Mouse (Mus musculus) small intestine, adult 2 months (tissue): Measurements from ENCODE around the gene Plekhg2. TPM values are rescaled to one million over a fixed set of nuclear protein-coding genes. Genes with fewer than 3 reads are reported as not detected.
"Not testable (repeated sequence)": the region's sequence is repeated elsewhere in the genome, so short reads cannot be mapped to it uniquely, and the experiment has no call there.

ENCODE experiments used
- H3K27ac ChIP-seq: fragments of 200-500 bp; 2 replicates; pipeline ENCODE4 v1.5.1; 2012; ENCODE audit warnings: low read depth, low read length, control low read depth, inconsistent platforms; ENCODE audit not compliant: insufficient read depth
- H3K27me3 ChIP-seq: fragments of 200-500 bp; 2 replicates; pipeline ENCODE4 v1.6.1; 2012; ENCODE audit warnings: mild to moderate bottlenecking, moderate library complexity, low read length, inconsistent platforms; ENCODE audit not compliant: control insufficient read depth, insufficient read depth
- H3K36me3 ChIP-seq: fragments of 200-500 bp; 2 replicates; pipeline ENCODE4 v1.6.1; 2012; ENCODE audit warnings: mild to moderate bottlenecking, low read length, control low read depth, inconsistent platforms; ENCODE audit not compliant: control insufficient read depth, insufficient read depth
- H3K4me1 ChIP-seq: fragments of 200-500 bp; 2 replicates; pipeline ENCODE4 v1.6.1; 2012; ENCODE audit warnings: low read length, inconsistent platforms, mixed read lengths; ENCODE audit not compliant: control insufficient read depth, insufficient read depth, insufficient read length
- H3K4me3 ChIP-seq: fragments of 200-500 bp; 2 replicates; pipeline ENCODE4 v1.5.1; 2012; ENCODE audit warnings: low read depth, mild to moderate bottlenecking, control low read depth, inconsistent platforms, low read length, moderate library complexity
- CTCF ChIP-seq: fragments of 200-500 bp; IDR thresholded peaks from 2 replicates; pipeline ENCODE4 v1.5.1; 2012; ENCODE audit warnings: low read depth, mild to moderate bottlenecking, control low read depth, inconsistent platforms, low read length, moderate library complexity, mixed read lengths; ENCODE audit not compliant: insufficient replicate concordance, insufficient read length; ENCODE audit errors: extremely low read depth
- POLR2A ChIP-seq: fragments of 200-500 bp; IDR thresholded peaks from 2 replicates; pipeline ENCODE4 v1.6.1; 2012; ENCODE audit warnings: low read depth, mild to moderate bottlenecking, control low read depth, inconsistent platforms, low read length, moderate library complexity
- WGBS: fragments of 180-500 bp; shearing (Covaris S2); methylation state at CpG from one replicate; pipeline ENCODE4 v1.1.7; 2018; 5-methylcytosine and 5-hydroxymethylcytosine counted together
- polyA plus RNA-seq: library from polyadenylated mRNA; depleted of rRNA; stranded (reverse); fragments of >200 nt; gene quantifications from 2 replicates; pipeline ENCODE4 v1.2.3, GENCODE M21; 2012

Gene Plekhg2
- polyA plus RNA-seq, 1 experiment, result 58.2 TPM

DNA sequence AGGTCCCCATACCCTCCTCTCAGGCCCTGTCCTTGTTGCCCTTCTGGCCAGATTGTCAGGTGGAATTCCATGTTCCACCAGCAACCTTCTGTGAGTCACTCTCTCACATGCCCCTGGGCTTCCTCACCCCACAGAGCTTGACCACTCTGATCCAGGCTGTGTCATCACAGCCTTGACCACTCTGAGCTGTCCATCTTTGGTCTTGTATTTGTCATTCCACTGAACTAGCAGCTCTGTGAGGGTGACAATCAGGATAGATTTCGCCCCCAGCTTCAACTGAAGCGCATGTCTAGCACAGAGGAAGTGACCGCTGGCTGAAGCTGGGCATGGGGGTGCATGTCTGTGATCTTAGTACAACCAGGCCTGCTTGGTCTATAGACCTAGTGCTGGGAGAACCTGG, 17.9 kb upstream of the Plekhg2 start:
- Histone ChIP-seq H3K36me3 (peaks cover 8% of the 10 kb centered on the region), H3K27me3 (no peaks in the 10 kb centered on the region), H3K4me1 (peaks cover 10% of the 10 kb centered on the region), H3K27ac (no peak overlapping the region), H3K4me3 (no peak overlapping the region)
- TF ChIP-seq CTCF (no peak), POLR2A (no peak)
- 95% methylated on average over 3 of the region's 3 CpGs for WGBS

DNA sequence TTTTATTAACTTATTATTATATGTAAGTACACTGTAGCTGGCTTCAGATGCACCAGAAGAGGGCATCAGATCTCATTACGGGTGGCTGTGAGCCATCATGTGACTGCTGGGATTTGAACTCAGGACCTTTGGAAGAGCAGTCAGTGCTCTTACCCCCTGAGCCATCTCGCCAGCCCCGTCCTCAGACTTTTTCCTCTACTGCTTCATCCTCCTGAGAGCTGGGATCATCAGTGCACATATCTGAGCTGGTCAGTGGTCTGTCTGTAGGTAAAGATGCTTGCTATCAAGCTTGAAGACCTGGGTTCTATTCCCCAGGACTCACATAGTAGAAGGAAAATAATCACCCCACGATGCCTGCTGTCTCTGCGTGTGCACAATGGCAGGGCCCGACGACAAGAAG, 15.0 kb upstream of the Plekhg2 start:
- H3K4me1 ChIP-seq, result peaks cover 24% of the 10 kb centered on the region

DNA sequence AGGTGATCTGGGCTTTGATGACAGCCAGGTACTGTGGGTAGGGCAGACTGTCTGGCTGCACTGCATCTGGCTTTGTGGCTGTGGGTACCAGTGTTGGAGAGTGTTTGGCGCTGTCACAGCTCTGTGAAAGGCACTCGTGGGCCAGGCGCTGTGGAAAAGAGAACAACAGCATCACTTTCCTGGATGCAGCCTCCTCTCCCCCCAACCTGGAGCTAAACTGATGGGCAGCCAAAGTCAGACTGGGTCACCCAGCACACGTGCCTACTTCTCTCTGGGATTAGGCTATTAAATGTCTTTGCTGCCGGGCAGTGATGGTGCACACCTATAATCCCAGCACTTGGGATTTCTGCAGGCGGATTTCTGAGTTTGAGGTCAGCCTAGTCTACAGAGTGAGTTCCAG, 14.5 kb upstream of the Plekhg2 start:
- WGBS, result 68% methylated on average over 6 of the region's 6 CpGs
- H3K27ac ChIP-seq, H3K36me3 ChIP-seq, H3K27me3 ChIP-seq, H3K4me3 ChIP-seq: not testable (repeated sequence)
- H3K4me1 ChIP-seq, result peaks cover 27% of the 10 kb centered on the region

More for the DNA sequence above, 15.0 kb upstream of the Plekhg2 start:
- H3K4me3 ChIP-seq, H3K36me3 ChIP-seq, H3K27me3 ChIP-seq, H3K27ac ChIP-seq: not testable (repeated sequence)
- WGBS, result 86% methylated on average over 7 of the region's 7 CpGs

DNA sequence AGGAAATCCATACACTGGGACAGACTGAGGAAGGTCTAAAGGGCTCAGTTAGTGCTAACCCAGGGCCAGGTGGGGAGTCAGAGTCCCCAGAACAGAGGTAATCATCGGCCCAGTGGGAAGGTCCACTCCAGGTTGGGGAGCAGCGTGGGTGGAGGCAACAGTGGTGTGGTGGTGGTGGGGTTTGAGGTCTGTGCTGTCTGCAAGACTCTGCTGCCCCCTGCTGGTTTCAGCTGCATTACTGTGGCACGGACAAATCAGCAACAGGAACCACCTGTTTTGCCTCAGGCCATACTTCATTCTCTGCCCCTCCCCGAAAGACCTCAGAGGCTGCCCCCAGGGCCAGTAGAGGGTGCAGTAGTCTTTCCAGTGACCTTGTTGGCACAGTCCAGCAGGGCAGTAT, 14.1 kb upstream of the Plekhg2 start:
- Histone ChIP-seq H3K27ac (peak overlapping the region; percentile 68), H3K4me3 (no peak overlapping the region), H3K27me3 (no peaks in the 10 kb centered on the region), H3K36me3 (peaks cover 7% of the 10 kb centered on the region; the same call in 1 of the 2 replicates), H3K4me1 (peaks cover 27% of the 10 kb centered on the region)
- TF ChIP-seq CTCF, result peak; percentile 96
- TF ChIP-seq POLR2A, result no peak
- under 1% methylated on average over 4 of the region's 4 CpGs for WGBS

DNA sequence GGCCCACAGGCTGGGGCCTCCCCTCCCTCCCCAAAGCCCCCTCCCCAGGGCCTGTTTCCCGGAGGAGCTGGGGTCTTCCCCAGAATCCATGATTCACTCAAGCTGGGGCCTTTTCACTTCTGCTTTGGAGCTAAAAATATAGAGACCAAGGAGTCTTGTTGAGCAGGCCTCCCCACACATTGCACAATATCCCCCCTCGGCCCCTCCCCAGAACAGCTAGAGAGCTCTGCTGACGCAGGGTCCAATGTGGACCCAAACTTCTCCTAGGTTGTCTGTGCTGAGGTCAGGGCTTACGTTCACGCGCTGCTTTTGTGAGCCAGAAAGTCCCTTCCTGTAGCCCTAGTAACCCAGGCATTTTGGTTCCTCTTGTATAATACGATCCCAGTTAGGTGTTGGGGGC, 13.6 kb upstream of the Plekhg2 start:
- TF ChIP-seq CTCF (no peak), POLR2A (no peak)

DNA sequence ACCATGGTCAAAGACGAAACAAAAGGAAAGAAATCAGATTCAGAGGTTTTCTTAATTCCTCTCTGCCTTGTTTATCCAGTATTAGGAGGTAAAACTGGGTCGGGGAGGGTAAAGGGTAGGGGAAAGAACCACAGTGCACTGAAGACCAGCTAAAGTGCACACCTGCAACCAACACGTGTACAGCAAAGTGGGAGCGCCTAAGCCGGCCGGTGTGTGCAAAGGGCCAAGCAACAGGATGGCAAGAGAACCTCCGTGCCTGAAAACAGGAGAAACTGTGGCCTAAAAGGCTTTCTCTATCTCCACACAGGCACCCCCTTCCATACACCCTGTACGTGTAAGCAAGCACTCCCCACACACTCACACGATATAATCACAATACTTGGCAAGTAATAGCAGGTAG, 12.8 kb upstream of the Plekhg2 start:
- TF ChIP-seq CTCF (no peak), POLR2A (no peak)
- Histone ChIP-seq H3K27me3 (no peaks in the 10 kb centered on the region), H3K4me3 (no peak overlapping the region), H3K36me3 (peaks cover 5% of the 10 kb centered on the region; the same call in 1 of the 2 replicates), H3K4me1 (peaks cover 34% of the 10 kb centered on the region), H3K27ac (peak overlapping the region; percentile 51)
- WGBS, result 89% methylated on average over 9 of the region's 9 CpGs

More for the DNA sequence above, 13.6 kb upstream of the Plekhg2 start:
- no peaks in the 10 kb centered on the region for H3K27me3 ChIP-seq
- no peak overlapping the region for H3K4me3 ChIP-seq
- peak overlapping the region; percentile 68 for H3K27ac ChIP-seq
- 68% methylated on average over 7 of the region's 7 CpGs for WGBS
- peaks cover 7% of the 10 kb centered on the region; the same call in 1 of the 2 replicates for H3K36me3 ChIP-seq
- peaks cover 27% of the 10 kb centered on the region for H3K4me1 ChIP-seq

DNA sequence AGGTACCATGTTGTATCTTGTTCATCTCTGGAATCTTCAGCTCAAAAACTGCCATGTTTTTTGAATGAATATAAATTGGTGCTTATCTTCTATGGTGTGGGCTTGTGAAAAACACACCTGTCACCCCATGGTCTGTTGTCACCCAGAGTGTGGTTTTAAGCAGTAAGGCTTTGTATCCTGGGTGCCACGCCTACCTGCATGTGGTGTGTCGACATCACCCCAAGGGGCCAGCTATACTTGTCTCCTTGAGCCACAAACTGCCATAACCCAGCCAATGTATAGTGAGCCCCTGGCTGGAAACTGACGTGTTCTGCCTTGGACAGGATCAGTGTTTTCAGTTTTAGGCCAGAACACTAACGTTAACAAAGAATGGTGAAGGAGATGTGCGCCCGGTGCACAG, 11.8 kb upstream of the Plekhg2 start:
- 69% methylated on average over 6 of the region's 6 CpGs for WGBS
- H3K27ac ChIP-seq, result peak overlapping the region; percentile 98
- H3K4me3 ChIP-seq, result no peak overlapping the region
- H3K4me1 ChIP-seq, result peaks cover 34% of the 10 kb centered on the region
- H3K36me3 ChIP-seq, result 0 out of 2 replicates have a peak, but pooled peaks cover 2% of the 10 kb centered on the region
- no peak for TF ChIP-seq POLR2A
- no peak for TF ChIP-seq CTCF
- H3K27me3 ChIP-seq, result no peaks in the 10 kb centered on the region

DNA sequence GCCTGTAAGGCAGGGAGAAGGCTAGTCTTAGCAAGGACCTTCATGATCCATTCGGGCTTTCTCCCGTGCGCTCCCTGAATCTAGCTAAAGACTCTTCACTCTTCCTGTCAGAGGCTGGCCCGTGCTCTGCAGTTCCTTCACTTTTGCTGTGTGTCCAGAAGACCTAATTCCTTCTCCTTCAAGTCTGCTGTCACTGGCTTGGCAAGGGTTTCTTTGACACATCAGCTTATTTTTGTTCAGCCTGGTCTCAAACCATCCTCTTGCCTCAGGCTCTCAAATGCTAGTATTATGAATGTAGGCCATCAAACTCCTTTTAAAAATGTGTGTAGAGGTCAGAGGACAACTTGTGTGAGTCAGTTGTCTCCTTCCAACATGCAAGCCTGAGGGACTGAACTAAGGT, 11.2 kb upstream of the Plekhg2 start:
- 47% methylated on average over 4 of the region's 4 CpGs for WGBS

More for the DNA sequence above, 11.2 kb upstream of the Plekhg2 start:
- no peak for TF ChIP-seq CTCF
- no peak for TF ChIP-seq POLR2A
- Histone ChIP-seq H3K4me1 (peaks cover 30% of the 10 kb centered on the region), H3K36me3 (no peaks in the 10 kb centered on the region), H3K27ac (peak overlapping the region; percentile 98), H3K27me3 (no peaks in the 10 kb centered on the region), H3K4me3 (peak overlapping the region; percentile 11; the same call in 1 of the 2 replicates)
